Mouse (Mus musculus): Measurements from ENCODE around the gene Slc16a10.

The Slc16a10 gene

DNA sequence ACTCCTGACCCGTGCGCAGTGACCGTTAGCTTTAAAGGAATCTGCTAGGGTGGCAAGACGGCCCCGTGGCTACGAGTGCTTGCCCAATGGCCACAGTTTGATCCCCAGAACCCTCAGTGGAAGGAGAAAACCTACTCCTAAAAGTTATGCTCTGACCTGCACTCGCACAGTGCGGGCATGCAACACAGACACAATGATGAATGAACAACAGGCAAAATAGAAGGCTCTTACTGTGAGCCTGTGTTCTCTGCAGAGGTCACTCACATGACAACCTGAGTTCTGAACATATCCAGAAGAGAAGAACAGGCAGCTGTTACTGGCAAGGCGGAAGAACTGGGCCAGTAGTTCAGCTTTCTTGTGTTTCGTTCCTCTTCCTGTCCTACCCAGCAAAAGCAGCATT, 73.5 kb downstream of the Slc16a10 start:
- no peak for DNase-seq (ENCODE audit: low spot score)

DNA sequence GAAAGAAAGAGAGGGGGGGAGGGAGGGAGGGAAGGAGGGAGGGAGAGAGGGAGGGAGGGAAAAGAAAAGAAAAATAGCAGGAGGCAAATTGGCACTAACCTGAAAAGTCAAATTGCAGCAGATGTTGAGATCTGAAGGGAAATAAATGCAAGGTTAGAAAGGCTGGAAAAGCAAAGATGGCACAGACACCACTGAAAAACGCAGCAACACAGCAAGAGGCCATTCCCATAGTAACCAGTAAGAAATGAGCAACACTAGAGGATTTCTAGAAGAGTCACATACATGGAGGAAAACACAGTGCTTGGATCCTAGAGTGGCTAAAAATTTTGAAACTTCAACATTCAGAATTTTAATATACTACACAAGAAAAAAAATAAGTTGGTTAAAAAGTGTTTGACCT, 74.5 kb downstream of the Slc16a10 start:
- no peak for DNase-seq (ENCODE audit: low spot score)

DNA sequence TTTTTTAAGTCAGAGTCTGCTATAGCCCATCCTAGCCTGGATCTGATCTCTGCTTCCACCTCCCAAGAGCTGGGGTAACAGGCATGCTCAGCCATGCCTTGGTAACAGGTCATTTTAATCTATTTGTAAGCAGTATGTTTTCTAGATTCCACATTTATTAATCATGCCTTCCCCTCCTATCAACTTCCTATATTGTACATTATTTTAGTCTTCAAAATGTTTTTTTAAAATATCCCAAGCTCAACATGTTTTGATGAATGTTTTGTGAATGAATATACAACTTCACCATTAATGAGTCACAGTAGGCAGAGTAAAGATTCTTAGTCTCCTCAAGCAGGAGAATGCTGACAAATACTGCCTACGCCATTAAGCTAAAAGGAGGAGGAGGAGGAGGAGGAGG, 75.0 kb downstream of the Slc16a10 start:
- DNase-seq (ENCODE audit: low spot score), result no peak

DNA sequence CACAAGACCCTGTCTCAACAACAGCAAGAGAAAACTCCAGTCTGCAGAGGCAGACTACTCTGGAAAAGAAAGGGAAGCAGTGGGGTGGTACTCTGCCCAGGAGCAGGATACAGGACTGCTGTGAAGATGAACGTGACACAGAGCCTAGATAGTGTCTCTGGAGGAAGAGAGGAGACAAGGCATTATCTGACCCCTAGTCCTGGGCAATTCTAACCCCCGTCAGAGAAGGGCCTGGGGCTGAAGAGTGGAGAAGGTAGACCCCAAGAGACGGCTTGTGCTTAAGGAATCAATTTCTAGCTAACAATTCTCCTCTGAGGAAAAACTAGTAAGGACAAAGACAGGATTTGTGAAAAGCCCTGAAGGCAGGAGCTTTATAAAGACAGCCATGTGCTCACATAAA, 76.7 kb downstream of the Slc16a10 start:
- DNase-seq (ENCODE audit: low spot score), result no peak

DNA sequence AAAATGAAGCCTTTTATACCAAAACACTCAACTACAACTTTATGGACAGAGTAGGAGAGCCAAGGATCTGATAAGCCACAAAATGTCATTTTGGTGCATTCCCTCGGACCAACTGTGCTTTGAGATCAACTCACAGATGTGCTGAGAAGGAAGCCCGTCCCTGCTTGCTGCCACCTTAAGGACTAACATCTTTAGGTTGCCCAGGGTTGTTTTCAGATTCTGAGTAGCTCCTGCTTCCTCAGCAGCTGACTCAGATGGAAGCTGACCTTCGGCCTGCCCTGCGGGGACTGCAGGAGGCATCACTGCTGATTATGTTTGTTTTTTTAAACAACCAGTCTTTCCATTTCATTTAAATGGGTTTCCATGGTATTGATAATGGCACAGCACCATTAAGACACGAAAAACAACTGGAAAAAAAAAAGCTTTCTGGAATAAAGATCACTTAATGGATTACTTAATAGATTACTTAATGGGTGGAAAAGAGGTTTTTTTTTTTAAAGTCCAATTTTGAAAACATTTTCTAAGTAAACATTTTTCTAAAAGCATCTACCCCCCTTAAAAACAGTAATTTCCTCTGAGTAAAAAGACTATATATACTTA, 78.7 kb downstream of the Slc16a10 start:
- DNase-seq (ENCODE audit: low spot score), result no peak

DNA sequence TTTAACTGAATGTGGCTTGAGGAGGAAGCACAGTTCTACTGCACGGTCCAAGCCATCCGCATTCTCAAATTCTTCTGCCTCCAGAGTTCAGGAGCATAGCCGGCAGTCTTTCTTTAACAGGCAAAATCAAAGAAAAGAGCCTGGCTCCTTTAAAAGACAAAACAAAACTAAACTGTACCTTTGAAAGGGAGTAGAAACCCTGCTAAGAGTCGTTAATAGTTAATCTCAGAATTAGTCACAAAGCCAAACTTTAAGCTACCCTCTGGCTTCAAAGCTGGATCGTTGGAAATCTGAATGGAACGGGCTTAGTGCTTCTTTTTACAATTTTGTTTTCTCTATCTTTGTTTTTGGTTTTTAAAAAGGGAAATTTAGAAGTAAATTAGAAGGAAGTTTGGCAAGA, 79.2 kb downstream of the Slc16a10 start:
- no peak for DNase-seq (ENCODE audit: low spot score)

DNA sequence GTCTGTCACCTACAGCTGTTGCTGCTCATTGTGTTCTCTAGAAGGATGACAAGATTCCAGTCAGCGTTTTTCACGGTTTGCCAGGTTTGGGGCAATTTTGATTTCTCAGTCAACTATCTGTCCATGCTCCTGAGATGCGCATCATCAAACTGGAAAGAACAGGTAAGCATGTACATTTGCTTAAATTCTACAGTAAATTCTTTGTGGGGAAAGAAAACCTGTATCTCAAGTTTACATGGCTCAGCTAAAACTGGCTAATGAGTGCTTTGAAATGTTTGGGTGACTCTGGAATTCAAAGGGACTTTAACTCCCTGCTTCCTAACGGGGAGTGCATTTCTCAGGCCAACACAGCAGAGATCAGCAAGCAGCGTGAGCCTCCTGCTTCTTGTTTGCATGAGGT, 80.1 kb downstream of the Slc16a10 start:
- DNase-seq (ENCODE audit: low spot score), result no peak

DNA sequence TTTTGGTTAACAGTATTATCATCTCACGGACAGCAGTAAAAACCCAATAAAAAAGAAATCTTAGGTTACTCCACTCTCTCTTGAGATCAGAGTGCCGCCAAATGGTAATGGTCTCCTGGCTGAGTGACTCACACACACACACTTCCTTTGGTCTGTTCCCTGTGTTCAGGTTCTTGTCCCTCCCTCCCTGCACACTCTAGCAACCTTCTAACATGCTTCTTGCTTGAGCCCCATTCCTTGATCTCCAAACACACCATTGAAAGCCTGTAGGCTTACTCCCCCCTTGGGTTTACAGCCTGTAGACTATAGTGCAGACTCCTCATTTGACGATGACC, 83.3 kb downstream of the Slc16a10 start:
- DNase-seq (ENCODE audit: low spot score), result no peak

DNA sequence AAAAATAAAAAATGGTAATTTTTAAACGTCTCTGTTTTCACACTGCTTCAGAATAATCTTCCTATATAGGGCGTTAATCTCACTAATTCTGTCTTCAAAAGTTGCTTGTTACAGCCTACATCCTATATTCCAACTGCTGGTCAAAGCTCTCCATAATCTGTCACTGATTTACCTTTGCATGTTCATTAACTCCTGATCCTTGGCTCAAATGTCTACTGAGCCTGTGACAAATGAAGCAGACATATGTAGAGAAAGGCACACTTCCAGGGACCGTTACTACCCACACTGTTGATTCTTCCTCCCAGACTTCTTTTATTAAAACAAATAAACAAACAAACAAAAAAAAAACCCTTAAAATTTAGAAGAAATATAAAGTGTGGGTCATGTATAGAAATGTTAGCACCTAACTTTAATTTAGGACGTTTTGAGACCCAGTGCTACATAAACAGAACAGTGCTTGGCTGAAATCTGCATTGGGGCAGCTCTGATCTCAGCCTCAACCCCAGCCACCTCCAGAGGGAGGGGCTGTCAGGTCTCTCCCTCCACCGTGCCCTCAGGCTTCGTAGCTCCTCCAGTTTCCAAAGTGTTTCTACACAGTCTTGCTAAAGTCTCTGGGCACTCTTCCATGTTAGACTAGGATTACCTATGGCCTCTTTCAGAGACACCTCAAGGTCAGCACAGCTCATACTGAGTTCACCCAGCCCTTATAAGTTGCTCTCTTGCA, 83.8 kb downstream of the Slc16a10 start:
- no peak for DNase-seq (ENCODE audit: low spot score)

DNA sequence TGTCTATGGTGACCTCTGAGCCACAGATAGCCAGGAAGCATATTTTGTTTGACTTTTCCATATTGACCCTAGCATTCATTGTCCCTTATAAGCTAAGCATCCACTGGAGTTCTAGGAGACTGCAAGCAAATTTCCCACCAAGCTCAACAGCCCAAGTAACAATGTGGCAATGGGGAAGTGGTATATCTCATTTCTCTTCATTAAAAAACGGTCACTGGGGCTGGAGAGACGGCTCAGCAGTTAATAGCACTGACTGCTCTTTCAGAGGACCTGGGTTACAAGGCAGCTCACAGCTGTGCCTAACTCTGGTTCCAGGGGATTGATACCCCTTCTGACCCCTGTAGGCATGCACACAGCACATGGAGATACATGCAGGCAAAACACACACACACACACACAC, 84.4 kb downstream of the Slc16a10 start:
- DNase-seq (ENCODE audit: low spot score), result no peak

DNA sequence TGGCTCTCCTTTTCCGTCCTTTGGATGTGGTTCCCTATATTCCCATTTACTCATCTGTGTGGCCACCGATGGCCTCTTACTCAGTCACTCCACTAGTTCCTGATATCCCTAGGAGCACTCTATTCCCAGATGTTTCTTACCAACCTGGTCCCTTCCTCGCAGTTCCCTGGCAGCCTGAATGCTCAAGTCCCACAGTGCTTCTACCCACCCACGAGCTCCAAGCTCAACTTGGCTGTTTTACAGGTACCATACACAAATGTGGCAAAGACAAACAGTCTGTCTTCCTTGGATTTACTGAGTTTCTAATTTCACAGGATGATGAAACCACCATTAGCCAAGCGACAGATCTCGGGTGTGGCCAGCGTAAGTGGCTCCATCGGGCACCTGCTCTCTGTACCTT, 87.6 kb downstream of the Slc16a10 start:
- DNase-seq (ENCODE audit: low spot score), result no peak

DNA sequence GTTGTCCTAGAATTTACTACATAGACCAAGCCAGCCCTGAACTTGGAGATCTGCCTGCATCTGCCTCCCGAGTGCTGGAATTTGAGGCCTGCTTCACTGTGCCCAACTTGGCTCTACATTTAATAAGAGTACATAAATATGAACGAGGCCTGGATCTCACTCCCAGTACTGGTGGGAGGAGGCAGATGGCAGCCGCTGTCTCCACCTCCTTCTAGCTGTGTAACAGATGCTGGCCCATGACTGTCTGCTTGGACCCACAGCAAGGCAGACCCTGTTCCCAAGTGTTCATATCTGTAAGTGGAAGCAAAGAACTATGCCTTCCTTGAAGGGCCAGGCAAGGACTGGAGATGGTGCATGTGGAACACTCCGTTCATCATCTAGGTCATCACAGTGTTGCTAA, 88.2 kb downstream of the Slc16a10 start:
- DNase-seq (ENCODE audit: low spot score), result no peak

DNA sequence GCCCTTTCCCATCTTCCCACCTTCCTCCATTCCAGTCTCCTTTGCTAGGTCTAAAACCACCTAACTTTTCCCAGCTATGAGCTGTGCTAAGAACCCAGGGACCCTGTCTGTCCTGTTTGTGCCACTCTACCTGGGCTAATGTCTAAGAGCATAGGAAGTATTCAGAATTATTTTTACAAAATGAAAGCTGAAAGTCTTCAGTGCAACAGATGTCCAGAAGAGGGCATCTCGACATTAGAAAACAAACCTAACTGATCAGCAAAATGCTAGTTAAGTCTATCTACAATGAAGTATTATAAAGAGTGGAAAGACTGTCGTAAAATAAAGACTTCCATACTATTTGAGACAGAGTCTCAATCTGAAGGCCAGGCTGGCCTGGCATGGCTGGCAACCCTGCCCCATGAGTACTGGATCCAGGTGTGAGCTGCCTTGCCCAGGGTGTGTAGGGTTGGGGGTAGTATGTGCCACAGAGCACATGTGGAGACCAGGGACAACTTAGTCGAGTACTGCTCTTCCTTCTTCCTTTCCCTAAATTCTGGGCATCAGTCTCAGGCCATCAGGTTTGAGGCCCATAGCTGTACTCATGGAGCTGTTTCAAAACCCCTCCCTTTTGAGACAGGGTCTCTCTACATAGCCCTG, 88.7 kb downstream of the Slc16a10 start:
- DNase-seq (ENCODE audit: low spot score), result no peak

DNA sequence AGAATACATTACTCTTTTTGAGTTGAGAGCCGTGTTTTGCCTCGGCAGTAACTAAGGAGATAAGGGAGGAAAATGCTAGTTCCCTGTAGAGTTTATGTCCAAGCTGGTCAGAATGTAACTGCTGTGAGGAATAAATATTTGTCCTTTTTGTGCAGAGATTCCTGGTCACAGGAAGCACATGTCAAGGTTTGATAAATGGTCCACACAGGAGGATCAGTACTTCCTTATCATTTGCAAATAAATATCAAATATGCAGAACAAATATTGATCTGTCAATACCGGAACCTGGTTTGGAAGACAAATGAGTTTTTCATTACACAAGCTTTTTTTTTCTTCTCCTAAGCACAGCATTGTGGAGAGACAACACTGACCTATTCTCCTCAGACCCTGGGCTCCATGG, 90.1 kb downstream of the Slc16a10 start:
- DNase-seq (ENCODE audit: low spot score), result no peak

DNA sequence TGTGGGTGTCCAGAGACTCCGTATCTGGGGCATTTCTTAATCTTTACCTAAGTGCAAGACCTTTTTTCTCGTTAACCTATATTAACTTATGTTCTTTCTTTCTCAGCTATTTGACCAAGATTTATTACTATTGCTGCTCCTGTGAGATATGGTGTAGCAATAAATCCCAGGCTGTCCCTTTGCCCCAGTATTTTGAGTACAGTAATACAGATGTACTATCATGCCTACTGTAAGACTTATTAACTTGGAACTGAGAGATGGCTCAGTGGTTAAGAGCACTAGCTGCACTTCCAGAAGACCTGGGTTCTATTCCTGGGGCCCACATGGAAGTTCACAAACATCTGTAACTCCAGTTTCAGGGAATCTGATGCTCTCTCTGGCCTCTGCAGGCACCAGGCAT, 91.3 kb downstream of the Slc16a10 start:
- DNase-seq (ENCODE audit: low spot score), result no peak

DNA sequence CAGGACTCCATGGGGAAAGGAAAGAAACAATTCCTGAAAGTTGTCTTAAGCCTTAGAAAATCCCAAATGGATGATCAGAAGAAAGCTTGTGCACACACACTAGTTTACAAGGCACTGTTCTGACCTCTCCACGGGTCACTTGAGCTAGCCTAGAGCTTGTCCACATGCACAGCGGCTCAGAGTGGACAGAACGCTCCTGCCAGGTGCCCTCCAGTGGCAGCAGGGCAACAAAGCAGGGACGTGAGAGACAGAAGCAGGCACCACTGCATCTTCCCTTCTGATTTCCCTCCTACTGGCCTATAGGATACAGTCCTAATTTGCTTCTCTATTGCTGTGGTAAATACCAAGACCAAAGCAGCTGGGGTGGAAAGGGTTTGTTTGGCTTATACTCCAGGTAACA, 100.7 kb downstream of the Slc16a10 start:
- no peak for DNase-seq (ENCODE audit: low spot score)

DNA sequence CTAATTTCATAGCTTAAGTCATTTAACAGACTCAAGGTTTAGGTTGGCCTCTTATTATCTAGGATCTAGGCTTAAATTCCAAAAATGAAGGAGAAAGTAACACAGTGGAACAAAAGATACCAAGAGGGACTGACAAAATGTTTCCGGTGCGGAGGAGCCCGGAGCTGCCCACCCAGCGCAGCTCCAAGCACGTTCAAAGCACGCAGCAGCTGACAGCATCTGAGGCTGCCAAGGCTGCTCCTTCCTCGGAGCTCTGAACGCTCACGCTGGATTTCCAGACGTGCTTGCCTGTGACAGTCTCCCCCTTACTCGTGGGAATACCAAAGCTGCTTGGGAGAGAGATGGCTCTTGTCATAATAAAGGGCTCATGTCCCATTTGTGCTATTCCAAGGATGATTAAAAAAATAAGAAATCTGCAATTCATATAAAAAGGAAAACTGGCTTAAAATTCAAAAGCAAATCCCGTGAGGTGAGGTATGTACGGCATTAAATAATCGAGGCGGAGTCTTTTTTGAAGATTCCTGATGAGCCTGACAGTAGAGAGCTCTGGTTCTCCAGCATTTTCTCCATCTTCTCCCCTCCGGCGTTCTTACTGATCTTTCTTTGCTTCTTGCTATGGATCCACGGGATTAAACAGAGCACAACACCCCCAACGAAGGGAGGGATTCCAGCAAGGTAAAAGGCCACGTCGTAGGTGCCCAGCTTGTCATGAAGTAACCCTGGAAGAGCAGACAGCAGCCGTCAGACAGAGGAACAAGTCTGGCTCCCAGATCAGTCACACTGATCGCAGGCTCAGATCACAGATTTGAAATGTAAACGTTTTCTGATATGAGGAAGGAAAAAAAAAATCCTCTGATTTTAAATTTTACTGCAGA, 105.1 kb downstream of the Slc16a10 start:
- DNase-seq (ENCODE audit: low spot score), result no peak

DNA sequence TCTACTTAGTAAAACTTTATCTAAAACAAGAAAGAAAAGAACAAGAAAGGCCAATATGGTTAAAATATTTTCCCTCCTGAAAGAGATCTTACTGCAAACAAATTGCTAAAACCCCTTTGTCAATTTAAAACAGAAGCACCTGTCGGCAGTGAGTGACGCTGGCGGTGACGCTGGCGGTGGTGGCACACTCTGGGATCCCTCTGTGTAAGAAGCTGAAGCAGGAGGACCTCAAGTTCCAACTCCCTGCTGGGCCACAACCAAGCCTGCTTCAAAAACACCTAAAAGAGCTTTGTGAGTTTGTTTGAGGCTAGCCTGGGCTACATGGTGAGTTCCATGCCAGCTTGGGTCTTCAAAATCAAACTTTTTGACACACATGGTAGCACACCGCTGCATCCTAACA, 107.1 kb downstream of the Slc16a10 start:
- no peak for DNase-seq (ENCODE audit: low spot score)

DNA sequence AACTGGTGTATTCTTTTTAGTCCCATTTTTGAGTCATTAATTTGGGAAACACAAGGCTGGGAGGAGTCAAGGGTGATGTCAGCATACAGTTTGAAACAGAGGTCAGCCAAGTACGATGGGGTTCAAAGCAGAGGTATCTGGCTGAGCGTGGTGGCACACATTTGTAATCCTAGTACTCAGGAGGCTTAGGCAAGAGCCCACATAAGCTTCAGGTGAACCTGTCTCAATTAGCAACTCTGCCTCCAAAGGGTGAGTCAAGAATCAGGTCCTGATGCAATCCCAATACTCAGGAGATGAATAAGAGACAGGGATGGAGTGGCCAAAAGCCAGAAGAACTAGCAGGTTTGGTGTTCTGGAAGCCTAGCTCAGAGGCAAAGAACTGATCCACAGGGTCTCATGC, 109.2 kb downstream of the Slc16a10 start:
- DNase-seq (ENCODE audit: low spot score), result no peak

DNA sequence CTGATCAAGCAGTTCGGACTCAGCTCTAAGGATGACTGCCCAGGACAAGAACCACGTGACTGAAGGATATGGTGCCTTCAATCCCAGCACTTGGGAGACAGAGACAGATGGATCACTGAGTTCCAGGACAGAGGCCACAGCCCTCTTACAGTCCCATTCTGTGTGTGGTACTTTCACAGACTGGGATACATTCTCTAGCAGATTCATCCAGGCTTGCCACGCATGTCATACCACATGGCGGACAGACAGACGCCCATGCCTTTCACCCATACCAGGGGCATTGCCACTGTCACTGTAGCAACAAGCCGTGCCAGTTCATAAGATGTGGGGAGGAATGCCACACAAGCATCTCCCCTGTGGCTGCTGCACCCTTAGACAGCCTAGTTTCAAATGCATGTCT, 111.3 kb downstream of the Slc16a10 start:
- no peak for DNase-seq (ENCODE audit: low spot score)

DNA sequence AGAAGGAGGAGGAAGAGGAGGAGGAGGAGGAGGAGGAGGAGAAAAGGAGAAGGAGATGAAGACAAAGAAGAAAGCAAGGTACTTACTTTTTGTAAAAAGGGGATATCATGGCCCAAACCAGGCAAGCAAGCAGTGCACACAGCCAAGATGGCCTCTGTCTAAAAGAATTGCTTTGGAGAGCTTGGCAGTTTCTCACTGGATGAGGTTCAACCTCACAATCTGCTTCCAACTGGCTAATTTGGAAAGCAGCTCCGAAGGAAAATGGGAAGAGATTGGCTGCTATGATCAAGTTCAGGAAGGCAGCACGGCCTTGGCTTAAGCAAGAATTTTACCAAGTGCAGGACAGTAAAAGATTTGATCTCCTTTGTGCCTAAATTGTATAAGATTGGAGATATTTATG, 112.4 kb downstream of the Slc16a10 start:
- no peak for DNase-seq (ENCODE audit: low spot score)

DNA sequence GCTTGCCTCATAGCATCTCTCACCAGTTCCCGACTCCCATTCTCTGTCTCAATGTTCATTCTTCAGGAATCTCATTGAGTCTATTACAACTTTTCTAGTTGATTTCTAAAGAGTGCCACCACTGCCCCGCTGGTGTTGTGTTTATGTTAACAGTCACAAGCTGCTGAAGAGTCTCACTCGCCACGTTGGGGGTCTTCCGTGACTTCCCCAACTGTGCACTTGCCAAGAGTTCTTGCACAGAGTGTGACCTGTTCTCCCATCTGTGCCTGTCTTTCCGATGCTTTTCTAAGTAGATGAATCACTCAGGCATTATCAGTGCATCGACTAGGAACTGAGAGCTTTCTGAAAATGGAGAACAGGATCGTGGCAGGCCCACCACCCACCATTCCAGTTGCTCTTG, 114.0 kb downstream of the Slc16a10 start:
- no peak for DNase-seq (ENCODE audit: low spot score)

DNA sequence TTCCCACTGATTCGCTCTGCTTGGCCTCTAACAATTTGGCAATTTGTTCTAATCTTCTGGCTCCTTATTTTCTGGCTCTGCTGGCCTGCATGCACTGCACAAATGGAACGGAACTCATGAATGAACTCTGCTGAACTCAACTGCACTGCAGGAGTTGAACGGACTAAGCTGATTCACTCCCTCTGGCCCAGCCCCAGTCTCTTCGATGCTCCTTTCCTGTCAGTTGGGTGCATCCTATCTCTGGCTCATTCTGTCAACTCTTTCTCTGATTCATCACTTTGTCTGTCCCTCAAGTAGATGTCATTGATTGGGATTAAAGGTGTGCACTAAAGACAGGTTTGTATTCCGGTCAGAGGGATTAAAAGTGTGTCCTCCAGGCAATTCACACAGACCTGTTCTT, 115.5 kb downstream of the Slc16a10 start:
- DNase-seq (ENCODE audit: low spot score), result no peak

Data from ovary, postnatal 36 days (tissue).